Mouse (Mus musculus): ENCODE measurements at regions not wholly inside any gene's neighbourhood (a gene's known extent, or its start where the extent isn't known, plus 50 kb on each side); places are given as distances from the start of the nearest gene placed in this dataset.

GRCm38 (mm10) chr6:117237096-117237495, 68.8 kb downstream of the Cxcl12 start:
- DNase-seq (ENCODE audit: low spot score), result no peak

- no peak for DNase-seq (ENCODE audit: low spot score)
Measured at GRCm38 (mm10) chr6:117241206-117241605, 72.9 kb downstream of the Cxcl12 start.

DNA sequence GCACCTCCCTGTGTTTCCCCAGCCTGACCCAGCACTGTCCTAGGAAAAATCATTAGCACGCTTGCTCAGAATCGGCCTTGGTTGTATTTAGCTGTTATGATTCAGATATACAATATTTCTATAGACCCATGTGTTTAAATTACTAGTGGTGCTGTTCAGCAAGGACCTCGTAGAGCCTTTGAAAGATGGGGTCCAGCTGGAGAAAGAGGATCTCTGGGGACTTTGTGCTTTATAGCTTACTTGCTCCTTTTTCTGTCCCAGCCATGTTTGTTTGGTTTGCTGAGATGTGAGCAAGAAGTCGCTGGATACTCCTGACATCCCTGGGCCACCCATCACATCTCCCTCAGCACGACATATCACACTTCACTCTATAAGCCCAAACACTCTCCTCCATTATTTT, 77.1 kb downstream of the Cxcl12 start:
- no peak for DNase-seq (ENCODE audit: low spot score)

DNA sequence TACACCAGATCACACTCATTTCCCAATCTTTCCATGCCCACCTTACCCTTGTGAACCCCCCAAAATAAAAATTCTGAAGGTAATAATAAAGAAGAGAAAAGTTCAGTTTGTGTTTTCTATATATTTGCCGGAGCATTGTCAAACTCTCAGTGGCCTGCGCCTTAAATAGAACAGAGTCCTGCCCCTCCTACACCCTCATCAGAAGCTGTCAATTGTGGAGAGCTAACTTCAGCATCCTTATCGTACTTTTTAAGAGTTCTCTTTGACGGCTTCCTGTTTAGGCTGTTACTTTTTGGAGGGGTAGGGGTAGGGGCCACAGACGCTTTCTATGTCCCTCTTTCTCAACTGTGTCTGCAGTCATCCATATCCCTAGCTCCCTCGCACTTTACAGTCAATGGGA, 77.5 kb downstream of the Cxcl12 start:
- DNase-seq (ENCODE audit: low spot score), result no peak

GRCm38 (mm10) chr6:117249230-117249921, 81.0 kb downstream of the Cxcl12 start:
- no peak for DNase-seq (ENCODE audit: low spot score)

- DNase-seq (ENCODE audit: low spot score), result no peak
Measured at GRCm38 (mm10) chr6:117250051-117250450, 81.7 kb downstream of the Cxcl12 start.

DNA sequence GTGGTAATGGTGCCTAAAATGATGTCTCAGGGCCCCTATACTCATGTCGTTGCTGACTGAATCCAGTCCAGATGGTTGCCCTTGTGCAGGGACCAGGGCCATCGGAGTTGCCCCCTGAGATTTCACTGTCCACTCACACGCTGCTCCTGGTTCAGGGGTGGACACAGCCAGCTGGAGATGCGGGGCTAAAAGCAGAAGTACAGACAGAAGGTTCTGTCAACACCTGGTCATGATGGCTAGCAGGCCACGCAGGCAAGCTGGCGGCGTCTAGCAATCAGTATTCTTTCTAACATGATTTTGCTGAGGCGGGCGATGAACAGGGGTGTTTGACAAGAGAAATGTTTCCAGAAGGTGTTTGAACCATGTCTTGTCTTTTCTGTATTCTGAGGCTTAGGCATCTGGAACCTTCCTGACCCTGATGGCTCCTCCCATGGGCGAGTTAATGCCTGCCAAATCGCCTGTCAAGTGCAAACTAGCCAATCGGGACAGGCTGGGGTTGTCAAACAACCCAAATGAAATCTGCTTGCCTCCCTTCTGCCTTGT, 83.1 kb downstream of the Cxcl12 start:
- no peak for DNase-seq (ENCODE audit: low spot score)

DNA sequence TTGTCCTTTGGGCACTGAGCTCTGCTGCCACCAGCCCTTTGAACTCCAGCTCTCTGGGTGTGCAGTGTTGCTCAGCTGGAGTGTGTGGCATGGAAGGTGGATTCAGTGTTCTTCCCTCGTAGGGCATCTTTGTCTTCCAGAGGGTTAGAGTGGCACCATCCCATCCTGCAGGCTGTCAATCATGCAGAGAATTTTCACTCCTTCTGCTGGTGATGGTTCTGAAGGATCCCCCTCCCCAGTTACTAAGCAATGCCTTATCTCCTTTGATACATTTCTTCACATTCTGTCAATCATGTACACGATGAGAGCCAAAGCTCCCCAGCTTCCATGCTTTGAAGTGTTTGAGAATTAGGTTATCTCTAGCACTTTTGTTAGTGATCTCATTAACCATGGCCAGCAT, 84.0 kb downstream of the Cxcl12 start:
- DNase-seq (ENCODE audit: low spot score), result no peak

DNA sequence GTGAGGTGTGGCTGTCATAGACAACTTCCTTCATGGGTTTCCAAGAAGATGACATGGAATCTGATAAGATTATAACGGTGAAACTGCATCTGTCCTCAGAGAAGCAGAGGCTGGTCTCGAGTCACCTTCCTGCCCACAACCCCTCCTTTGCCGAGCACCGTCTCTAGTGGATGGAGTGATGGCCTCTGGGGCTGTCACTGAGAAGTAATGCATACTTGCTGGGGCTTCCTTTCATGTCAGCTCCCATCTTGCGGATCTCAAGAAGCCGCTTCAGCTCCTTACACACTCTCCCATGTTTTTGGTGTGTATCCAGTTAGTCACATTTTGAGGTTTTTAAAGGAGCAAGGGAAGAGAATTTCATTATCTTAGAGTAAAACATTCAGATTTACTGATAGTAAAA, 84.7 kb downstream of the Cxcl12 start:
- no peak for DNase-seq (ENCODE audit: low spot score)

DNA sequence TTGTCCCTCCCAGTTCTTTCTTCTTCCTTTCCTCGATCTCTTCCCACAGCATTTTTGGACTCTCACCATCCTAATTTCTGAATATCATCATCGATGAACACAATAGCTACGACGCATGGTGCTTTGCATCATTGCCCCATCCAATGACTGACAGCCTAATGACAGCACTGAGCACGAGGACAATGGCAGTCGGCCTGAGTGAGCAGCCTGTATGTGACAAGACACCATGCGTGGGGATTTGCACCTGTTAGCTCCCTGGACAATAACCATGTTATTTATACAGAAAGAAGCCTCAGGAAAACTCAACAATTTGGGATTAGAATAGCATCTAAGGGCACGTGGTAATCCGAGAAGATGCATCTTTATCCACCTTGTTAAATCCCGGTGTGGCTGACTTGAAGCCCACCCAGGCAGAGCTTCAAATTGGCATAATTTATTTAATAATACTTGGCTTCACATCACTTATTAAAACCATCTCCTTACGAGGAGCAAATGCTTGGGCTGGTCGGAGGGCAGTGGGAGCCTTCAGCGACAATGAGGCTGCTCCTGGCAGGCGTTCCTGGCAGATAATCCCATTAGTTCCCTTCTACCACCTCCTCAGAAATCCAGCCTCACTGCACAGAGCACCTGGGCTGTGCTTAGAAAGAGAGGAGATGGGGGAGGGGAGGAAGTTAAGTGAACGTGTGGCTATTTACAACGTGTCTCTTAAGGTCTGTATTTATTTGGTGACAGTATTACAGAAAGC, 85.4 kb downstream of the Cxcl12 start:
- no peak for DNase-seq (ENCODE audit: low spot score)

GRCm38 (mm10) chr6:117254620-117255228, 86.4 kb downstream of the Cxcl12 start:
- no peak for DNase-seq (ENCODE audit: low spot score)

GRCm38 (mm10) chr6:117255399-117256098, 87.2 kb downstream of the Cxcl12 start:
- DNase-seq (ENCODE audit: low spot score), result no peak

DNA sequence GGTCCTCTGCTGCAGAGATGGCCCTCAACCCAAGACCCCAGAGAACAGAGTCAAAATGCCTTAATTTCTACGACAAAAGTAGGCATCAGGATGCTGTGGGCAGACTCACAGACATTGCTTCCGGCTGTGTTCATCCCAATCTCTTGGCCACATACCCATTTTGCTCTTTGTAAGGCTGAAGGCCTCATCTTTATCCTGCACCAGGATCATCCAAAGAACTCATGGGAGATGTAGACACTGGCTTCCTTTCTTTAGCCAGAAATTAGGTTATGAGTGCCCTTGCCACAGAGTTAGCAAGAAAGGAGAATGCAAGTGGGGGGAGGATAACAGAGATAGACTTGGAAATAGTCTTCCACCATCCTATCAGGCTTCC, 87.8 kb downstream of the Cxcl12 start:
- DNase-seq (ENCODE audit: low spot score), result no peak

GRCm38 (mm10) chr6:117257591-117257990, 89.3 kb downstream of the Cxcl12 start:
- no peak for DNase-seq (ENCODE audit: low spot score)

DNA sequence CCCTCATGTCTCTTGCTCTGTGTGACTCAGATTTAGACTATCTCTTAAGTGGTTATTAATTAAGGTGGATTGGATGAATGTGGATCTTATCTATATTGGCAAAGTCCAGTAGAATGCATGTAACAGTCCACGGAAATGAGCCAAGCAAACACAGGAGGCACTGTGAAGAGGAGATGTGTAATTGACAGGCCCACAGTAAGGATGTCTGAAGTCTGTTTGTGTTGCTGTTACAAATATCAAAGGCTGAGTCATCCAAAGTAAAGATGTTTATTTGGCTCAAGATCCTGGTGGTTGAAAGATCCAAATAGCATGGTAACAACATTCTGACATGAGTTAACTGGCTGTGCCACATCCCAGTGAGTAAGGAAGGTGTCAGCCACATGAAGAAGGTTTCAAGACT, 99.6 kb downstream of the Cxcl12 start:
- DNase-seq (ENCODE audit: low spot score), result no peak

DNA sequence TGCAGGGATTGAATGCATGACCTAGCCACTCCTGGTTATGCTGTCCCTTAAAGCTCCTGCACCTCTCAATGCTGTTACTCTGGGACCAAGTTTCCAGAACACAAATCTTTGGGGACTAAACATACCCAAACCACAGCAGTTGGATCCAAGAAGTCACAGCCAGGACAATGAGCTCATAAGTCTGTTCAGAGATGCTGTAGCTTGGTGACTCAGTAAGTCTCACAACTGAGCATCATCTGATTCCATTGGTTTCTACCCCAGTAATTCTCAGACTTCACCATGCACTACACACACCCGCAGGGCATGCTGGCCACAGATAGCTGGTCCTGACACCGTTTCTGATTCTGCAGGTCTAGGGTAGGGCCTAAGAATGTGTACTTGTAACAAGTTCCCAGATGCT, 100.0 kb downstream of the Cxcl12 start:
- no peak for DNase-seq (ENCODE audit: low spot score)

DNA sequence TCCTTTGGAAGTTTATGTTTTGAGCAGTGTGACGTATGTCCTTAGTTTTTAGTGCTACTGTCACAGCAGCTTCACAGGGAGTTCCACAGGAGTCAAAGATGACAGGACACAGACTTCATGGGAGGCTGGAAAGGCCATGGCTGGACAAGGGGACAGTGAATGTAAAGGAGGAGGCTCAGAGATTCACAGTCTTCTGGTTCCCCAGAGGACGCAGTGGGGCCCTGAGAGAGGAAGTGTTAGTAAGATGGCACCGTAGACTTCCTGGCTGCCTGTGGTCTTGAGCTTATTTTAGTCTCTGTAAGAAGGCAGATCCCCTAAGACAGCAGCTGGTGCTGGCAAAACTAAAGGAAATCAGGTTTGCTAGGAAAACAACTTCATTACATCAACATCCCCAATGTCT, 101.9 kb downstream of the Cxcl12 start:
- DNase-seq (ENCODE audit: low spot score), result no peak

GRCm38 (mm10) chr6:117271562-117272226, 103.4 kb downstream of the Cxcl12 start:
- DNase-seq (ENCODE audit: low spot score), result no peak

GRCm38 (mm10) chr6:117272227-117272955, 104.1 kb downstream of the Cxcl12 start:
- DNase-seq (ENCODE audit: low spot score), result no peak

DNA sequence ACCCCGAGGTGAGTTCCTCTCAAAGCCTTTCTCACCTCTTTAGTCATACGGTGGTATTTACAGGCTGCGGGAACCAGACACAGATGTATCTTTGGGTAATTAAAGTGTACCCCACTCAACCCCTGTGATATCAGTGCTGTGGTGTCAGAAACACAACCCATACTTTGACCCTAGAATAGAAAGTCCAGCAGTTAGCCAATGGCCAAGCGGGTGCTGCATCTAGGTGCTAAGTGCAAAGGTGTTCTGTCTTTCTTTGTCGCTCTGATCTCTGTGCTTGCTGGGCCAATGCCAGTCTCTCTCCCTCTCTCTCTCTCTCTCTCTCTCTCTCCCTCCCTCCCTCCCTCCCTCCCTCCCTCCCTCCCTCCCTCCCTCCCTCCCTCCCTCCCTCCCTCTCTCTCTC, 107.6 kb downstream of the Cxcl12 start:
- DNase-seq (ENCODE audit: low spot score), result no peak

DNA sequence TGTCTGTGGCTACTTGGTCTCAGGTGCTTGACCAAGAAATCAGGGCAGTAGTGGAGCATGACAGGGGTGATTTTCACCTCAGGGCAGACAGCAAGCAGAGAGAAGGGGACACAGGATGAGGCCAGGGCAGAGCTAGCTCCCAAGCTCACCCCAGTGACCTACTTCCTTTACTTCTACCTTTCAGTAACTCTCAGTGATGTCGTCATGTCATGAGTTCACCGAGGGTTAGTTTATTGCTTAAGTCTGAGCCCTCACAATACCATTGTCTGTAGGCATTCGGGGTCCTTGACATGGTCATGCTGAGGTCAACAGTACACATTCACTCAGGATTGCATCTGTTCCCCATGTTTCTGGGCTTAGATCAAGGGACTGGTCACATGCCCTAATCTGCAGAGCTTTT, 108.5 kb downstream of the Cxcl12 start:
- DNase-seq (ENCODE audit: low spot score), result no peak

Data from T-cell, adult 2 months (primary cell).